Mouse (Mus musculus): ENCODE data around the gene Plscr3. TPM values are rescaled to one million over a fixed set of nuclear protein-coding genes. Genes with fewer than 3 reads are reported as not detected.

Plscr3 gene
- polyA plus RNA-seq, 1 experiment from 2014 or later, result 90.0 TPM

DNA sequence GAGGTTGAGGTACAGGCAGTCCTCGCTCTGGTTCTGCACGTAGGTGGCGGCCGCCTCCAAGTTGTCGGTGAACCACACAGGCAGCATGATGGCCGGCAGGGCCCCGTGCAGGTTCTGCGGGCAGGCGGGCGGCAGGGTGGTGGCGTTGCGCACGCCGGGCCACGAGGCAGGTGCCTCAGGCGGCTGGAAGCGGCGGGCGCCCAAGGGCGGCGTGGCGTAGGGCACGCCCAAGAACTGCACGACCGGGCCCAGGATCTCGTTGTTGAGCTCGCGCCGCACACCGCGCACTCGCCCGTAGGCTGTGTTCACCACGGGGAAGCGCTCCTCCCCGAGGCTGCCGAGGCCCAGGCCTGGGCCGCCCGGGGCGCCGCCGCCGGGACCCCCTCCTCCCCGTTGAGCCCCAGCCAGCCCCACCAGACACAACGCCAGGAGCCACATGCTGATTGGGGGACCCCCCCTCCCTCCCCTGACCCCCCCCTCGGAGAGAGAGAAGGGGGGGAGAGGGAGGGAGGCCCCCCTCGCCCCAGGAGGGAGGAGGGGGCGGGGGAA is 12.1 kb upstream of the Plscr3 start:
- H3K27ac ChIP-seq (replicated peaks; ENCODE audit: low read depth, low read length), result peak overlapping the region; percentile 8; the same call in 1 of the 2 replicates
- H3K4me1 ChIP-seq (ENCODE audit: control insufficient read depth, insufficient read depth, low read length), result peaks cover 9% of the 10 kb centered on the region
- peak overlapping the region; percentile 77 for H3K9ac ChIP-seq (replicated peaks; ENCODE audit: low read length)
- H3K27me3 ChIP-seq (ENCODE audit: control insufficient read depth, insufficient read depth, low read length), result 0 out of 2 replicates have a peak, but pooled peaks cover 2% of the 10 kb centered on the region
- DNase-seq (ENCODE audit: low spot score), result peak; percentile 58
- ATAC-seq (replicated peaks; ENCODE audit: insufficient number of reproducible peaks, low FRiP score, low TSS enrichment, low read depth), result no peak
- peak overlapping the region; percentile 79 for H3K4me3 ChIP-seq (ENCODE audit: low read depth, low read length)
- peaks cover 7% of the 10 kb centered on the region for H3K36me3 ChIP-seq (replicated peaks; ENCODE audit: control insufficient read depth, insufficient read depth, low read depth, low read length)
- H3K9me3 ChIP-seq (replicated peaks; ENCODE audit: control insufficient read depth, low read length), result no peaks in the 10 kb centered on the region
- 7% methylated on average over 39 of the region's 48 CpGs for WGBS
- H3K4me2 ChIP-seq (ENCODE audit: low read depth, low read length), result peak overlapping the region; percentile 93

- peaks cover 7% of the 10 kb centered on the region for H3K36me3 ChIP-seq (replicated peaks; ENCODE audit: control insufficient read depth, insufficient read depth, low read depth, low read length)
- H3K4me1 ChIP-seq (ENCODE audit: control insufficient read depth, insufficient read depth, low read length), result peaks cover 9% of the 10 kb centered on the region
- WGBS, result 2% methylated on average over 9 of the region's 9 CpGs
- H3K9me3 ChIP-seq (replicated peaks; ENCODE audit: control insufficient read depth, low read length), result no peaks in the 10 kb centered on the region
- ATAC-seq (replicated peaks; ENCODE audit: insufficient number of reproducible peaks, low FRiP score, low TSS enrichment, low read depth) (no peak), DNase-seq (ENCODE audit: low spot score) (peak; percentile 57)
- 0 out of 2 replicates have a peak overlapping the region, but pooled peaks have one; percentile 84 for H3K9ac ChIP-seq (replicated peaks; ENCODE audit: low read length)
- H3K4me3 ChIP-seq (ENCODE audit: low read depth, low read length), result peak overlapping the region; percentile 79
- peak overlapping the region; percentile 93 for H3K4me2 ChIP-seq (ENCODE audit: low read depth, low read length)
- no peak overlapping the region for H3K27ac ChIP-seq (replicated peaks; ENCODE audit: low read depth, low read length)
- 0 out of 2 replicates have a peak, but pooled peaks cover 2% of the 10 kb centered on the region for H3K27me3 ChIP-seq (ENCODE audit: control insufficient read depth, insufficient read depth, low read length)
These were observed 10.7 kb upstream of the Plscr3 start for GRCm38 (mm10) chr11:69835326-69835965.

DNA sequence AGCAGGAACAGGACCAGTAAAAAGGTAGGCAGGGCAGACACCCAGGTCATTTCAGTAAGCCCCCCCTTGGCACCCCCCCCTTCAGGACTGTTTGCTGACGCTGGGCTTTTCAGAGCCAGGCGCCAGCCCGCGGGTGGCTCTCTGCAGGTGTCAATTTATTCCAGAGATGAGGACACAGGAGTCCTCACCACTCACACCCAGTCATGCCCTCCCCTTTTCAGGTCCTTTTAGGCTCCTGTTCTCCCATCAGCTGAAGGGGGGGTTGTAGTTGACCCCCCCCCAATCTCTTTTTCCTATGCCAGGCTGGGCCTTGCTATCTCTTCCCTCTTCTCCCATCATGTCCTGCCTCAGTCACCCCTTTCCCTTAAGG is 10.2 kb upstream of the Plscr3 start:
- H3K4me3 ChIP-seq (ENCODE audit: low read depth, low read length), result peak overlapping the region; percentile 79
- peaks cover 9% of the 10 kb centered on the region for H3K4me1 ChIP-seq (ENCODE audit: control insufficient read depth, insufficient read depth, low read length)
- H3K9ac ChIP-seq (replicated peaks; ENCODE audit: low read length), result peak overlapping the region; percentile 84; the same call in 1 of the 2 replicates
- no peak overlapping the region for H3K27ac ChIP-seq (replicated peaks; ENCODE audit: low read depth, low read length)
- WGBS, result 0% methylated on average over 4 of the region's 4 CpGs
- 0 out of 2 replicates have a peak, but pooled peaks cover 2% of the 10 kb centered on the region for H3K27me3 ChIP-seq (ENCODE audit: control insufficient read depth, insufficient read depth, low read length)
- H3K9me3 ChIP-seq (replicated peaks; ENCODE audit: control insufficient read depth, low read length), result no peaks in the 10 kb centered on the region
- ATAC-seq (replicated peaks; ENCODE audit: insufficient number of reproducible peaks, low FRiP score, low TSS enrichment, low read depth), result no peak
- H3K4me2 ChIP-seq (ENCODE audit: low read depth, low read length), result peak overlapping the region; percentile 93
- H3K36me3 ChIP-seq (replicated peaks; ENCODE audit: control insufficient read depth, insufficient read depth, low read depth, low read length), result peaks cover 7% of the 10 kb centered on the region
- no peak for DNase-seq (ENCODE audit: low spot score)

DNA sequence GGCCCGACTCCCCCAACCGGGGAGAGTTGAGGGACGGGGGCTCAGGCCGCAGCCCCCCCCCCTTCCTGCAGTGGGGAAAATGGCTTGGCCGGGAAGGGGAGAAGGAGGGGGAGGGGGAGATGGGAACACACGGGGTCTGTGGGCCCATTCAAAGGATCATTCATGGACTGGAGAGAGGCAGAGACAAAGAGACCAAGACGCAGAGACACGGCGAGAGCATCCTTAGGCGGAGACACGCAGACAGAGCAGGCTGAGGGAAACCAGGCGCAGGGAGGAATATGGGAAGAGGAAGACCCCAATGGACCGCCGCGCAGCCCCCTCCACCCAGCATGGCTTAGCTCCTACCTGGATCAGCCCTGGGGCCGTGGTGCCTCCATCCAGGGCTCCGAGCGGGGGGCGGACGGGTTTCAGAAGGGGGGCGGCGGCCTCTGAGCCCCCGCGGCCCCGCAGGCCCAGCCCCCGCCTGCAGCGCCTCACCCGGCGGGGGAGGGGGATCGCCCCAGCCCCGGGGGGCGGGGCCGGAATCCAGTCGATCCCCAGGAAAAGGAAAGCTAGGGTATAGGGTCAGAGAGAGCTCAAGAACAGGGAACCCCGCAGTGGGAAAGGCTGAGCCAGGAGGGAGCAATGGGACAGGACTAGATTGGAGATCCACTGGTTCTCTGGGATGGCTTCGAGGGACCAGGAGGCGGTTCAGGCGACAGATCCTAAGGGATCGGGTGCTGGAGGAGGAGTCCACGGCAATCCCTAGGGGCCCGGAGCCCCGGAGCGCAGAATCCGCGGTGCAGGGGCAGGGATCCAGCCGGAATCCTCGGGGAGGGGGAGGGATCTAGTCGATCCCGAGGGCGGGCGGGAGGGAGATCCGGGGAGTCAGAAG is 9.2 kb upstream of the Plscr3 start:
- under 1% methylated on average over 46 of the region's 52 CpGs for WGBS
- Histone ChIP-seq H3K9ac (replicated peaks; ENCODE audit: low read length) (peak overlapping the region; percentile 84), H3K9me3 (replicated peaks; ENCODE audit: control insufficient read depth, low read length) (no peaks in the 10 kb centered on the region), H3K4me1 (ENCODE audit: control insufficient read depth, insufficient read depth, low read length) (peaks cover 9% of the 10 kb centered on the region), H3K4me2 (ENCODE audit: low read depth, low read length) (peak overlapping the region; percentile 93), H3K36me3 (replicated peaks; ENCODE audit: control insufficient read depth, insufficient read depth, low read depth, low read length) (peaks cover 7% of the 10 kb centered on the region; the same call in 1 of the 2 replicates), H3K27ac (replicated peaks; ENCODE audit: low read depth, low read length) (peak overlapping the region; percentile 77), H3K27me3 (ENCODE audit: control insufficient read depth, insufficient read depth, low read length) (0 out of 2 replicates have a peak, but pooled peaks cover 2% of the 10 kb centered on the region), H3K4me3 (ENCODE audit: low read depth, low read length) (peak overlapping the region; percentile 79)
- DNase-seq (ENCODE audit: low spot score) (peak; percentile 61), ATAC-seq (replicated peaks; ENCODE audit: insufficient number of reproducible peaks, low FRiP score, low TSS enrichment, low read depth) (no peak)

DNA sequence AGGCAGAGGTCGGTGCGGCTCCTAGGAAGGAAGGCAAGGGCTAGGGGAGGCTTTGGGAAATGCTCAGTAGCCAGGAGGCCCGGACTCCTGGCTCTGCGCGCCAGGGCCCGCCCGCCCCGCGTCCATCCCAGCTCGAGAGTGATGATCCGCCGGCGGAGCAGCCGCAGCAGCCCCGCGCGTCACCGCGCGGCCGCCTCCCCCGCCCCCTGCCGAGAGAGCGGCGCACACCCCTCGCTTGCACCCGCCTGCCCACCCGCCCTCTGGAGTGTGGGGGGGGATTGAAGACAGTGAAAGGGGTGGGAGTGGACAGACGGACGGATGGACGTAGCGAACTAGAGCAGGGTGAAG is 8.6 kb upstream of the Plscr3 start, which contains the start of gene Nlgn2:
TSS of gene Nlgn2 (minus strand) at position 181 of the 348 bp plus-strand sequence.
- under 1% methylated on average over 30 of the region's 32 CpGs for WGBS
- peaks cover 9% of the 10 kb centered on the region for H3K4me1 ChIP-seq (ENCODE audit: control insufficient read depth, insufficient read depth, low read length)
- no peak for ATAC-seq (replicated peaks; ENCODE audit: insufficient number of reproducible peaks, low FRiP score, low TSS enrichment, low read depth)

GRCm38 (mm10) chr11:69837952-69838713 is 8.0 kb upstream of the Plscr3 start, which contains the start of gene Tmem256:
Tmem256 (plus strand) TSS chr11:69838514.
- H3K4me2 ChIP-seq (ENCODE audit: low read depth, low read length), result peak within 1 kb of the TSS; percentile 93
- WGBS, result under 1% methylated on average over 34 of the region's 34 CpGs
- H3K4me1 ChIP-seq (ENCODE audit: control insufficient read depth, insufficient read depth, low read length), result peaks cover 9% of the 10 kb centered on the region
- H3K9ac ChIP-seq (replicated peaks; ENCODE audit: low read length), result peak within 1 kb of the TSS; percentile 84
- DNase-seq (ENCODE audit: low spot score), result peak; percentile 98
- H3K4me3 ChIP-seq (ENCODE audit: low read depth, low read length), result peak within 1 kb of the TSS; percentile 79
- no peaks in the 10 kb centered on the region for H3K9me3 ChIP-seq (replicated peaks; ENCODE audit: control insufficient read depth, low read length)
- H3K36me3 ChIP-seq (replicated peaks; ENCODE audit: control insufficient read depth, insufficient read depth, low read depth, low read length), result peaks cover 6% of the 10 kb centered on the region; the same call in 1 of the 2 replicates
- peak; percentile 88 for ATAC-seq (replicated peaks; ENCODE audit: insufficient number of reproducible peaks, low FRiP score, low TSS enrichment, low read depth)
- H3K27me3 ChIP-seq (ENCODE audit: control insufficient read depth, insufficient read depth, low read length), result 0 out of 2 replicates have a peak, but pooled peaks cover 2% of the 10 kb centered on the region
- peak within 1 kb of the TSS; percentile 77 for H3K27ac ChIP-seq (replicated peaks; ENCODE audit: low read depth, low read length)

More for the DNA sequence above, 8.6 kb upstream of the Plscr3 start, which contains the start of gene Nlgn2:
- Histone ChIP-seq H3K4me2 (ENCODE audit: low read depth, low read length) (peak within 1 kb of the TSS; percentile 93), H3K9ac (replicated peaks; ENCODE audit: low read length) (peak within 1 kb of the TSS; percentile 84), H3K9me3 (replicated peaks; ENCODE audit: control insufficient read depth, low read length) (no peaks in the 10 kb centered on the region), H3K27me3 (ENCODE audit: control insufficient read depth, insufficient read depth, low read length) (0 out of 2 replicates have a peak, but pooled peaks cover 2% of the 10 kb centered on the region), H3K36me3 (replicated peaks; ENCODE audit: control insufficient read depth, insufficient read depth, low read depth, low read length) (peaks cover 7% of the 10 kb centered on the region; the same call in 1 of the 2 replicates), H3K27ac (replicated peaks; ENCODE audit: low read depth, low read length) (peak within 1 kb of the TSS; percentile 77), H3K4me3 (ENCODE audit: low read depth, low read length) (peak within 1 kb of the TSS; percentile 79)
- no peak for DNase-seq (ENCODE audit: low spot score)

DNA sequence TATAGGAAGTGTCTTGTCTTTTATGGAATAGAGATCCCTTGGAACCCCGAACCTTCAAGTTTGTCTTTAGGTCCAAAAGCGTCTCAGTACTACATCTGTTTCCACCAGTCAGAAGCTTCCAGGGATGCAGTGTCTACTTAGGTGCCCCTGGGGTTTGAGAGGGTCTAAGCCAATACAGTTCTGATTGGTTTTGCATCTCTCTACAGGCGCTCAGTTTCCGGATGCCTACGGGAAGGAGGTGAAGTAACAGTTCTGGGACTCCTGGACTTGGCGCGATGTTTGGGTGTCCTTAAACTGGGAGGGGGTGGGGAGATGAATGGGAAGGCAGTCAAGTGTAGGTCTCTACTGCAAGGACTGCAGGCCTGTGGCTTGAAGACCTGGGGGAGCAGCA is 7.5 kb upstream of the Plscr3 start:
- H3K27ac ChIP-seq (replicated peaks; ENCODE audit: low read depth, low read length), result peak overlapping the region; percentile 43; the same call in 1 of the 2 replicates
- 3% methylated on average over 7 of the region's 7 CpGs for WGBS
- H3K4me2 ChIP-seq (ENCODE audit: low read depth, low read length), result peak overlapping the region; percentile 51
- DNase-seq (ENCODE audit: low spot score) (no peak), ATAC-seq (replicated peaks; ENCODE audit: insufficient number of reproducible peaks, low FRiP score, low TSS enrichment, low read depth) (peak; percentile 1; the same call in 1 of the 2 replicates)
- no peaks in the 10 kb centered on the region for H3K27me3 ChIP-seq (ENCODE audit: control insufficient read depth, insufficient read depth, low read length)
- H3K4me1 ChIP-seq (ENCODE audit: control insufficient read depth, insufficient read depth, low read length), result peaks cover 8% of the 10 kb centered on the region
- no peaks in the 10 kb centered on the region for H3K9me3 ChIP-seq (replicated peaks; ENCODE audit: control insufficient read depth, low read length)
- peak overlapping the region; percentile 67 for H3K9ac ChIP-seq (replicated peaks; ENCODE audit: low read length)
- peaks cover 2% of the 10 kb centered on the region; the same call in 1 of the 2 replicates for H3K36me3 ChIP-seq (replicated peaks; ENCODE audit: control insufficient read depth, insufficient read depth, low read depth, low read length)
- H3K4me3 ChIP-seq (ENCODE audit: low read depth, low read length), result peak overlapping the region; percentile 79

All from embryonic facial prominence, embryonic 11.5 days (tissue).